Mouse (Mus musculus): ENCODE measurements around the gene Efemp2. TPM values are rescaled to one million over a fixed set of nuclear protein-coding genes. Genes with fewer than 3 reads are reported as not detected.
"Not testable (repeated sequence)": the region's sequence is repeated elsewhere in the genome, so short reads cannot be mapped to it uniquely, and the experiment has no call there.

Efemp2 gene
- polyA plus RNA-seq, 1 experiment from 2014 or later: 33.4 TPM

DNA sequence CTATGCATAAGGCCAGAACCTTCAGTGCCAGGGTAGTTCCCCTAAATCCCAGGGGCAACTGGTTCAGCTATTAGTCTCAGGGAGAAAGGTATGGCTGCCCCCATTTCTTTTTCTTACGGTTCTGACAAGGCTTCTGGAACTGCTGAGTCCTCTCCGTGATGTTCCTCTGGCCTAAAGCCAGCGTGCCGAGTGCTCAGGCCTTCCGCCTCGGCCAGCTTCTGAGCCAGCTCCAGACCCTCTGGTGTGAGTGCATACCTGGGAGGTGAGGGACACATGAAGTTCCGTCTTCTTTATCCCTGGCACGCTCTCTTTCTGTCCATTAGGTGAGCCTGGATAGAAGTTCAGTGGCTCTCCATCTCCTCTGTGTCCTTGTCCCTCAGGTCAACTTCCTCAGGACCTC, 11.6 kb downstream of the Efemp2 start:
- H3K9ac ChIP-seq (replicated peaks): no peak overlapping the region
- ATAC-seq: no peak
- H3K4me3 ChIP-seq (replicated peaks): no peak overlapping the region
- H3K36me3 ChIP-seq: peaks cover 52% of the 10 kb centered on the region
- H3K9me3 ChIP-seq: no peaks in the 10 kb centered on the region
- H3K4me2 ChIP-seq (replicated peaks): no peak overlapping the region
- peaks cover 36% of the 10 kb centered on the region for H3K4me1 ChIP-seq (replicated peaks)
- WGBS: 91% methylated on average over 8 of the region's 8 CpGs
- H3K27ac ChIP-seq: no peak overlapping the region
- no peaks in the 10 kb centered on the region for H3K27me3 ChIP-seq

DNA sequence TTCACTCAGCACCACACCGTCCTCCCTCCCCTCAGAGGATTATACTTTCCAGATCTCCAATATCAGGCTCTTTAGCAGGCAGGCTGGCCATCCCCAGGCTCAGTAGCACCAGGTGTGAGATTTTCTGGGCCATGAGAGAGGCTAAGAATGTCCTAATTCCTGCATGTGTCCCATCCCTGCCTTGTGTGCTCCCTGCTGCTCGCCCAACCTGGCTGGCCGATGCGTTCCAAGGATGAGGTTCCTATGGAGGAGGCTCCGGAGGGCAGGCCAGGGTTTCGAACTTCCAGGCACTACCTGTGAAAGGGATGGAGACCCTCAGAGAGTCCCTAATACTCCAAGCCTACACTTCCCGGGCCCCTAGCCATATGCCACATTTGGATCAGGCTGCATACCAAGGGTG, 12.1 kb downstream of the Efemp2 start:
- no peak overlapping the region for H3K4me3 ChIP-seq (replicated peaks)
- H3K27me3 ChIP-seq: no peaks in the 10 kb centered on the region
- no peak for ATAC-seq
- no peaks in the 10 kb centered on the region for H3K9me3 ChIP-seq
- peaks cover 52% of the 10 kb centered on the region for H3K36me3 ChIP-seq
- H3K9ac ChIP-seq (replicated peaks): no peak overlapping the region
- H3K27ac ChIP-seq: no peak overlapping the region
- H3K4me2 ChIP-seq (replicated peaks): no peak overlapping the region
- H3K4me1 ChIP-seq (replicated peaks): peaks cover 36% of the 10 kb centered on the region
- 94% methylated on average over 7 of the region's 7 CpGs for WGBS

DNA sequence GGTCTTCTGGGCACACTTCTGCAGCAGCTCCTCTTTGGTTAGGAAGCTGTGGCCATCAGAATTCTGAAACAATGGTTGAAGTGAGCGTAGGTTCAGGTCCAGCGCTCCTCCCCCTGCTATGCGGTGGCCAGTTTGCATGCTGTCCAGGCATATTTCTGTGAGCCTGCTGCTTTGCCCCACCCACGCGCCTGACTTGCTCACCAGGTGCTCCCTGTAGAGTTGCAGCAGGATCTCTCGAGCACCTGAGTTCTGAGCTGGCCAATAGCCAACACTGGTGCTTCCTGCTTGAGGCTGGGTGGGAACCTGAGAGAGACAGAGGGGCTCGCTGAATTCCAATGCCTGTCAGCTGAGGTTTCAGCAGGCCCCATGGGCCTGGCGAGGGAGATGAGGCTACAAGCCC, 12.5 kb downstream of the Efemp2 start:
- no peaks in the 10 kb centered on the region for H3K27me3 ChIP-seq
- H3K9me3 ChIP-seq: no peaks in the 10 kb centered on the region
- peaks cover 51% of the 10 kb centered on the region for H3K36me3 ChIP-seq
- no peak overlapping the region for H3K4me2 ChIP-seq (replicated peaks)
- 0 out of 2 replicates have a peak overlapping the region, but pooled peaks have one; percentile 5 for H3K27ac ChIP-seq
- no peak overlapping the region for H3K4me3 ChIP-seq (replicated peaks)
- ATAC-seq: no peak
- H3K9ac ChIP-seq (replicated peaks): 0 out of 2 replicates have a peak overlapping the region, but pooled peaks have one; percentile 24
- 87% methylated on average over 8 of the region's 8 CpGs for WGBS
- H3K4me1 ChIP-seq (replicated peaks): peaks cover 36% of the 10 kb centered on the region

DNA sequence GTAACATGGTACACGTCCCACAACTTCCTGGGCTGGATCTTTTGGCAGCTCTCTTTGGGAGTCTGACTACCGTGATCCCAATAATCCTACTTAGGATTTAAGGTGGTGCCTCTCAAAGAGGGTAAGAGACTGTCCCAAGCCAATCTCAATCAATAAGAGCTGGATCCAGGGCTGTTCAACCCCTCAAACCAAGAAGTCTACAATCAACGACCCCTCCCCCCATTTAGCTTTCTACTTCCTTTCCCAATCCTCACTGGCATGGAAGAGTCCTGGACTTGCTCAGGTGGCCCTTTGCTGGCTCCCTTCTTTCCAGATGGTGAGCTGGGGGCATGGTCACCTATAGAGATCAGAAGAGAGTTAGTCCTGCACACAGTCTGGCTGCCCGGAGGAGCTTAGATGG, 13.0 kb downstream of the Efemp2 start:
- H3K9ac ChIP-seq (replicated peaks): 0 out of 2 replicates have a peak overlapping the region, but pooled peaks have one; percentile 39
- no peaks in the 10 kb centered on the region for H3K9me3 ChIP-seq
- H3K36me3 ChIP-seq: peaks cover 47% of the 10 kb centered on the region
- no peak overlapping the region for H3K27ac ChIP-seq
- H3K27me3 ChIP-seq: no peaks in the 10 kb centered on the region
- peaks cover 38% of the 10 kb centered on the region for H3K4me1 ChIP-seq (replicated peaks)
- H3K4me3 ChIP-seq (replicated peaks): no peak overlapping the region
- no peak for ATAC-seq
- WGBS: 94% methylated on average over 4 of the region's 4 CpGs
- H3K4me2 ChIP-seq (replicated peaks): peak overlapping the region; percentile 92; the same call in 1 of the 2 replicates

DNA sequence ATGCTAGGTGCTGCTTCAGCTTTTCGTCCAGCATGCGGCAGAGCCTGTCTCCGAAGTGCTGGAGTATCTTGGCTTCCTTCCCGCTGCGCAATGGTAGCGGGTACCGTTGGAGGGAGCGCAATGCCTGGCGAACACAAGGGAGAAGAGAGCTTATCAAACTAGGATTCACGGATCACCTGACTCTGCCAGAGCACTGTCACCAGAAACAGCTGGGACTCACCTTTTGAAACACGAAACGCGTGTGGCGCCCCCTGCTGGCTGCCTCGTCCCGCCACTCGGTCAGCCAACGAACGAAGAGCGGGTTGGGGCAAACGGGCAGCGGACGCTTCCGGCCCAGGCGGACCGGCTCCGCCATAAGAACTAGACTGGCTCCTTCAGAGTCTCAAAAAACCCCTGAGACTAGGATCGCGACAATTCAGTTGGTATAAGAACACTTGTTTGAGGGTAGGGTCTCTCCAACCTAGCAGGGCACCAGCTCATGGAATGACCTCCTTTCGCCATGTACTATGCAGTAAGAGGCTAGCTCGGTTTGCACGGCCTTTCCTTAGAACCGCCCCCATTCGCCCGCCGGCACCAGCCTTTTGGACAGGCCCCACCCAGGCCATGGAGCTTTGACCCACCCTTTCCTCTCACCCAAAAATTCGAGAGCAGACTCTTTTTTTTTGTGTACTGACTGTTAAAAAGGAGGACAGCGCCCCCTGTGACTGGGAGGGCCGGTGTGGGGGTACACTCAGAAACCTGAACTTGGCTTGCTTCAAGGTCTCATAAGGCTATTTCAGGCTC, 14.2 kb downstream of the Efemp2 start, which contains the start of gene Mus81:
Mus81 (minus strand) TSS at position 635 of the 783 bp plus-strand sequence.
- peak; percentile 55 for ATAC-seq
- H3K4me1 ChIP-seq (replicated peaks): peaks cover 50% of the 10 kb centered on the region
- under 1% methylated on average over 39 of the region's 39 CpGs for WGBS
- no peaks in the 10 kb centered on the region for H3K27me3 ChIP-seq
- H3K9me3 ChIP-seq: no peaks in the 10 kb centered on the region
- peak within 1 kb of the TSS; percentile 54 for H3K4me3 ChIP-seq (replicated peaks)
- peak within 1 kb of the TSS; percentile 92 for H3K4me2 ChIP-seq (replicated peaks)
- H3K36me3 ChIP-seq: peaks cover 48% of the 10 kb centered on the region
- H3K27ac ChIP-seq: peak within 1 kb of the TSS; percentile 100
- peak within 1 kb of the TSS; percentile 71 for H3K9ac ChIP-seq (replicated peaks)

DNA sequence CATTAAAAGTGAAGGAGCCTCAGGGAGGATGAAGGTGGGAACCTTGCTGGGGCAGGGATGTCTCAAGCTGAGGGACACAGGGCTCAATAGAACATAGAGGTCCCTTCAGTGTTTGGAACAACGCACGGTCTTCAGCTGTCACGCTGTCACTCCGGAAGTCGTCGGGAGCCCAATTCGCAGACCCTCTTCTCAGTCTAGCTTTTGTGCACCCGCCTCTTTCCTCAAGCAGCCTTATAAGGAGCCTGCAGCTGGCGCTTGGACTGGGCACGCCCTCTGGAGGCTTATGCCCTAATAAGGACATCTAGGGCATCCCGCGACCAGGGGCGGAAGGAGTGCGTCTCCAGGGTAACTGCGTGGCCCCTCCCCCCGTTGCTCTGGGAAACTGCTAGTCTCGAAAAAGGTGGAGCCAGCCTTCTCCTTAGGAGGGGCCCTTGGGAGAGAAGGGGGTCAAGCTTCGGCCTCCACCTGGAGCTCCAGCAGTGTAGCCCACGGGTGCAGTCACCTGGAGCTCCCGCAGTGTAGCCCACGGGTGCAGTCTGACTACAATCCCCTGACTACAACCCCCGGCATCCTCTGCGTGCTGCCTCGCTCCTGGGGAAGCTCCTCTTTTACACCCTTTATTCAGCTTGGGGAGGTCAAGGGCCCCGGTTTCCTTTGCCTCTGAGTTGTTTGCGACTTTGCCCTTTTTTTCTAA, 15.3 kb downstream of the Efemp2 start:
- H3K9ac ChIP-seq (replicated peaks): peak overlapping the region; percentile 71
- peak overlapping the region; percentile 100 for H3K27ac ChIP-seq
- H3K4me3 ChIP-seq (replicated peaks): peak overlapping the region; percentile 54
- no peaks in the 10 kb centered on the region for H3K27me3 ChIP-seq
- H3K4me1 ChIP-seq (replicated peaks): peaks cover 55% of the 10 kb centered on the region
- no peaks in the 10 kb centered on the region for H3K9me3 ChIP-seq
- peaks cover 48% of the 10 kb centered on the region for H3K36me3 ChIP-seq
- H3K4me2 ChIP-seq (replicated peaks): peak overlapping the region; percentile 92
- peak; percentile 81 for ATAC-seq
- WGBS: under 1% methylated on average over 26 of the region's 26 CpGs

DNA sequence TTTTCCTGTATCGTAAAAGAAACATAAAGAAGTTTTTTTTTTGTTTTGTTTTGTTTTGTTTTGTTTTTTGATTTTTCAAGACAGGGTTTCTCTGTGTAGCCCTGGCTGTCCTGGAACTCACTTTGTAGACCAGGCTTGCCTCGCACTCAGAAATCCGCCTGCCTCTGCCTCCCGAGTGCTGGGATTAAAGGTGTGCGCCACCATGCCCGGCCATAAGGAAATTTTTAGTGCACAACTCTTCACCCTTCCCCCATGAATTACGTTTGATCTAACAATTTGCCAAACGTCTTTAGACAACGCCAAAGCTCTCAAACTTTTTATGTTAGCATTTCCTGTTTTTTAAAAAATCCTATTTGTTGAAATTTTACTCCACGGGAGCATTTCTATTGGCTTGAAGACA, 16.0 kb downstream of the Efemp2 start:
- H3K4me3 ChIP-seq (replicated peaks): peak overlapping the region; percentile 99
- H3K36me3 ChIP-seq: peaks cover 48% of the 10 kb centered on the region
- H3K9ac ChIP-seq (replicated peaks); H3K9me3 ChIP-seq; H3K27me3 ChIP-seq; ATAC-seq: not testable (repeated sequence)
- peak overlapping the region; percentile 100 for H3K27ac ChIP-seq
- H3K4me2 ChIP-seq (replicated peaks): peak overlapping the region; percentile 92
- peaks cover 55% of the 10 kb centered on the region for H3K4me1 ChIP-seq (replicated peaks)
- 58% methylated on average over 10 of the region's 10 CpGs for WGBS

DNA sequence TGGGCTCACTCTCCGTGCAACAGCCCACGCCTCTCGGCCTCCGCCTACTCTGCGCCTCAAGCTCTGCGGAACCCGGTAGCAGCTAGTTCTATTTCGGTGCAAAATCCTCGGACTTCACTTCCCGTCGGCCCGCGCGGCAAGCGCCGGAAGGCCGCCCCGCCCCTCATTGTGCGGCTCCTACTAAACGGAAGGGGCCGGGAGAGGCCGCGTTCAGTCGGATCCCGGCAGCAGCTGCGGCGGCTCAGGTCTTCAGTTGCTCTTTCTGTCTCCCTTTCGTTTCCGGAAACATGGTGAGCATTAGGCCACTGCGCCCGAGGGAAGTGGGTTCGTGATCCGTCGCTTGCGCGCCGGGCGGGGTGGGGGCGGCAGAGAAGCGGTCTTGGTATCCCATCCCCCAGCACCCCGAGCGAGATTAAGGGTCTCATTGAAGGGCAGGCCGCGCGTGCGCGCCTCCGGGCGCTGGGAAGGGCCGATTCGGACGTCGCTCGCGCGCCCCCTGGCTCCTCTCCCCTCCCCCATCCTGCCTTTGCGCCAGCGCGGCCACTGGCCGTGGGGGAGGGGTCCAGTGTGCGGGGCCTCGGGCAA, 16.7 kb downstream of the Efemp2 start, which contains the start of gene Cfl1:
Cfl1 (plus strand) TSS at position 143 of the 585 bp plus-strand sequence.
- peak within 1 kb of the TSS; percentile 92 for H3K4me2 ChIP-seq (replicated peaks)
- H3K27me3 ChIP-seq: no peaks in the 10 kb centered on the region
- no peaks in the 10 kb centered on the region for H3K9me3 ChIP-seq
- peak within 1 kb of the TSS; percentile 100 for H3K27ac ChIP-seq
- H3K4me3 ChIP-seq (replicated peaks): peak within 1 kb of the TSS; percentile 99
- peaks cover 46% of the 10 kb centered on the region for H3K36me3 ChIP-seq
- ATAC-seq: peak; percentile 72
- peak within 1 kb of the TSS; percentile 98 for H3K9ac ChIP-seq (replicated peaks)
- H3K4me1 ChIP-seq (replicated peaks): peaks cover 55% of the 10 kb centered on the region
- under 1% methylated on average over 62 of the region's 62 CpGs for WGBS

DNA sequence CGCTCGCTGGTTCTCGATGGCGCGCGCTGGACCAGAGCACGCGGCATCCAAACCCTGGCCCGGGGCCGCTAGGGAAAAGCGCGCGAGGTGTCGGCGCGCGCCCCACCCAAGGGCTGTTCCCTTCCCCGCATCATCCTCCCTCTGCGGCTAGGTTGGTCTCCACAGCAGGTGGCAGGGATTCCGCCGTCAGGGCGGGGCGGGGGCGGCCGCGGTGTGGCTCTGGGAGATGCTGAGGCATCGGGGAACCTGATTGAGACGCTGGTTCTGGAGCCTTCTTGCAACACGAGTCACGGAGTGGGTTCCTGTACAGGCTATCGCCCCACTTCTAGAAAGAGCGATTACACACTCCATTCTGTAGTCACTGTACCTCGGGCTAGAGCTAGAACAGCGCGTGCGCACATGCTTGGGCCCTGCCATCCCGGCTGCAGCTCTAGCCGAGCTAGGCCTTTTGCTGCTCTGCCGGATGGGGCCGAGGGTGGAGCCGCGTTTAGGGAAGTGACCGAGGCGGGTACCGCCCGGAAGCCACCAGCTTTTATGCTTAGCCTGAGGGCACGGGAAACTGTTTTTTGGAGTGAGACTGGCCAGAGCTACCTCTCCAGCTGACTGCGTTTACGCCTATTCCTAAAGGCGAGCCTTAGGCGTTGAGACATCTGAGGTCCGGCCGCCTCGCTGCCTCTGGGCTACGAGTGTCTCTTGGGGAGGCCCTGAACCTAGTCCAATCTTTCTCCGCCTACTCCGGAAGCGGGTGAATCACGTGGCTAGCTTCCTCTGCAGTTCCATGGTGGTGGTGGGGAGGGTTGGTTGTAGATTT, 17.3 kb downstream of the Efemp2 start:
- peak overlapping the region; percentile 100 for H3K27ac ChIP-seq
- peaks cover 55% of the 10 kb centered on the region for H3K4me1 ChIP-seq (replicated peaks)
- ATAC-seq: peak; percentile 55
- under 1% methylated on average over 59 of the region's 59 CpGs for WGBS
- H3K4me2 ChIP-seq (replicated peaks): peak overlapping the region; percentile 92
- no peaks in the 10 kb centered on the region for H3K27me3 ChIP-seq
- peaks cover 46% of the 10 kb centered on the region for H3K36me3 ChIP-seq
- peak overlapping the region; percentile 98 for H3K9ac ChIP-seq (replicated peaks)
- H3K9me3 ChIP-seq: no peaks in the 10 kb centered on the region
- H3K4me3 ChIP-seq (replicated peaks): peak overlapping the region; percentile 99

DNA sequence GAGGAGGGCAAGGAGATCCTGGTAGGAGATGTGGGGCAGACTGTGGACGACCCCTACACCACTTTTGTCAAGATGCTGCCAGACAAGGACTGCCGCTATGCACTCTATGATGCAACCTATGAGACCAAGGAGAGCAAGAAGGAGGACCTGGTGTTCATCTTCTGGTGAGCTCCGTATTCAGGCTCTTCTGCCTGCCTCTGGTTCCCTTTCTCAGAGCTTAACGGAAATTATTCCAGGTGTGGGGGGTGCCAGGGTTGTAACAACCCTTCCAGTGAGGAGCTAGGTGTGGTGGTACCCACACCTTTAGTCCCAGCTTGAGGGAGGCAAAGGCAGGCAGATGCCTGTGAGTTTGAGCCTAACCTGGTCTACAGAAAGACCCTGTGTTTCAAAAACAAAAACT, 18.9 kb downstream of the Efemp2 start:
- no peak overlapping the region for H3K27ac ChIP-seq
- H3K4me3 ChIP-seq (replicated peaks): no peak overlapping the region; the same call in 1 of the 2 replicates
- no peaks in the 10 kb centered on the region for H3K9me3 ChIP-seq
- H3K4me2 ChIP-seq (replicated peaks): peak overlapping the region; percentile 92
- peaks cover 41% of the 10 kb centered on the region for H3K4me1 ChIP-seq (replicated peaks)
- H3K9ac ChIP-seq (replicated peaks): no peak overlapping the region
- WGBS: 89% methylated on average over 4 of the region's 4 CpGs
- H3K27me3 ChIP-seq: no peaks in the 10 kb centered on the region
- peaks cover 57% of the 10 kb centered on the region for H3K36me3 ChIP-seq
- ATAC-seq: no peak

DNA sequence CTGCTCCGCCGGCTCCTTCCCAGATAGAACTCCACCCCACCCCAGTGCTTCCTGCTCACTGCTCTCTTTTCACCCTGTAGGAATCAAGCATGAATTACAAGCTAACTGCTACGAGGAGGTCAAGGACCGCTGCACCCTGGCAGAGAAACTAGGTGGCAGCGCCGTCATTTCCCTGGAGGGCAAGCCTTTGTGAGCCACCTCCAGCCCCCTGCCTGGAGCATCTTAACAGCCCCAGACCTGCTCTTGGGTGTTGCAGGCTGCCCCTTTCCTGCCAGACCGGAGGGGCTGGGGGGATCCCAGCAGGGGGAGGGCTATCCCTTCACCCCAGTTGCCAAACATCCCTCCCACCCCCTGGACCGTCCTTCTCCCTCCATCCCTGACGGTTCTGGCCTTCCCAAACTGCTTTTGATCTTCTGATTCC, 19.6 kb downstream of the Efemp2 start:
- not testable (repeated sequence) for H3K4me3 ChIP-seq (replicated peaks); ATAC-seq; H3K27ac ChIP-seq; H3K4me2 ChIP-seq (replicated peaks); H3K9me3 ChIP-seq; H3K27me3 ChIP-seq; H3K9ac ChIP-seq (replicated peaks)
- H3K36me3 ChIP-seq: peaks cover 64% of the 10 kb centered on the region
- peaks cover 38% of the 10 kb centered on the region for H3K4me1 ChIP-seq (replicated peaks)
- WGBS: 60% methylated on average over 9 of the region's 9 CpGs
